Mouse (Mus musculus) liver, adult 2 months (tissue): ENCODE results near the gene Plxna4. TPM values are rescaled to one million over a fixed set of nuclear protein-coding genes. Genes with fewer than 3 reads are reported as not detected.
"Not testable (repeated sequence)": the region's sequence is repeated elsewhere in the genome, so short reads cannot be mapped to it uniquely, and the experiment has no call there.

ENCODE experiments used
- DNase-seq: peaks from one replicate; pipeline ENCODE4 v3.0.0-alpha.2; 2011; ENCODE audit warnings: low read depth, low spot score; ENCODE audit errors: extremely low read depth
- H3K27ac ChIP-seq: fragments of 200-500 bp; replicated peaks from 2 replicates; pipeline ENCODE4 v1.5.1; 2012; ENCODE audit warnings: low read depth, mild to moderate bottlenecking, control low read depth, inconsistent platforms, low read length; ENCODE audit not compliant: insufficient read depth
- H3K27me3 ChIP-seq: fragments of 200-500 bp; 2 replicates; pipeline ENCODE4 v1.6.1; 2012; ENCODE audit warnings: mild to moderate bottlenecking, moderate library complexity, low read length, inconsistent platforms; ENCODE audit not compliant: control insufficient read depth, insufficient read depth
- H3K36me3 ChIP-seq: fragments of 200-500 bp; 2 replicates; pipeline ENCODE4 v1.6.1; 2012; ENCODE audit warnings: low read length, inconsistent platforms; ENCODE audit not compliant: control insufficient read depth, insufficient read depth
- H3K4me1 ChIP-seq: fragments of 200-500 bp; 2 replicates; pipeline ENCODE4 v1.6.1; 2011; ENCODE audit warnings: low read length; ENCODE audit not compliant: control insufficient read depth, insufficient read depth
- H3K4me3 ChIP-seq: fragments of 200-500 bp; 2 replicates; pipeline ENCODE4 v1.5.1; 2011; ENCODE audit warnings: low read depth, mild to moderate bottlenecking, control low read depth, low read length, moderate library complexity; ENCODE audit not compliant: insufficient read depth
- H3K79me2 ChIP-seq: fragments of 200-500 bp; 2 replicates; pipeline ENCODE4 v1.6.1; 2012; ENCODE audit warnings: inconsistent platforms, mild to moderate bottlenecking, low read length, moderate library complexity; ENCODE audit not compliant: control insufficient read depth, insufficient read depth
- H3K9ac ChIP-seq: fragments of 200-500 bp; 2 replicates; pipeline ENCODE4 v1.6.1; 2012; ENCODE audit warnings: low read depth, mild to moderate bottlenecking, control low read depth, inconsistent platforms, low read length
- CTCF ChIP-seq: fragments of 200-500 bp; IDR thresholded peaks from 2 replicates; pipeline ENCODE4 v1.5.1; 2011; ENCODE audit warnings: low read depth, low read length, control low read depth
- POLR2A ChIP-seq: fragments of 200-500 bp; IDR thresholded peaks from 2 replicates; pipeline ENCODE4 v1.6.1; 2011; ENCODE audit warnings: low read length, control low read depth; ENCODE audit not compliant: insufficient read depth; ENCODE audit errors: extremely low read depth
- WGBS: fragments of 180-500 bp; shearing (Covaris S2); methylation state at CpG from one replicate; pipeline ENCODE4 v1.1.7; 2018; 5-methylcytosine and 5-hydroxymethylcytosine counted together
- polyA plus RNA-seq: library from polyadenylated mRNA; depleted of rRNA; stranded (reverse); fragments of >200 nt; gene quantifications from 2 replicates; pipeline ENCODE4 v1.2.3, GENCODE M21; 2012
- total RNA-seq: library from RNA; depleted of rRNA; stranded (reverse); fragments of >200 nt; gene quantifications from 2 replicates; pipeline ENCODE4 v1.2.3, GENCODE M21; 2014

Plxna4 gene
- total and polyA plus RNA-seq, 2 experiments = 0.32 to 1.0 TPM

GRCm38 (mm10) chr6:32514096-32514495, 73.9 kb downstream of the Plxna4 start:
- no peak for TF ChIP-seq CTCF
- TF ChIP-seq POLR2A = no peak
- no peak for DNase-seq

GRCm38 (mm10) chr6:32512010-32512409, 76.0 kb downstream of the Plxna4 start:
- no peaks in the 10 kb centered on the region for H3K79me2 ChIP-seq
- TF ChIP-seq POLR2A = no peak
- no peak for TF ChIP-seq CTCF
- H3K9ac ChIP-seq = no peak overlapping the region
- DNase-seq = peak; percentile 26
- no peak overlapping the region for H3K4me3 ChIP-seq
- no peaks in the 10 kb centered on the region for H3K36me3 ChIP-seq
- H3K27ac ChIP-seq = peak overlapping the region; percentile 52
- H3K27me3 ChIP-seq = no peaks in the 10 kb centered on the region
- H3K4me1 ChIP-seq = 0 out of 2 replicates have a peak, but pooled peaks cover 2% of the 10 kb centered on the region
- 52% methylated on average over 1 of the region's 1 CpGs for WGBS

More at GRCm38 (mm10) chr6:32514096-32514495, 73.9 kb downstream of the Plxna4 start:
- Histone ChIP-seq H3K9ac (no peak overlapping the region), H3K79me2 (no peaks in the 10 kb centered on the region), H3K4me1 (0 out of 2 replicates have a peak, but pooled peaks cover 2% of the 10 kb centered on the region), H3K27ac (no peak overlapping the region), H3K36me3 (no peaks in the 10 kb centered on the region), H3K27me3 (no peaks in the 10 kb centered on the region), H3K4me3 (no peak overlapping the region)
- WGBS = 77% methylated on average over 6 of the region's 6 CpGs

- TF ChIP-seq CTCF (no peak), POLR2A (no peak)
- H3K4me3 ChIP-seq = no peak overlapping the region; the same call in 1 of the 2 replicates
- no peak overlapping the region for H3K9ac ChIP-seq
- peak overlapping the region; percentile 52 for H3K27ac ChIP-seq
- WGBS = 63% methylated on average over 7 of the region's 7 CpGs
- H3K79me2 ChIP-seq = no peaks in the 10 kb centered on the region
- H3K4me1 ChIP-seq = 0 out of 2 replicates have a peak, but pooled peaks cover 2% of the 10 kb centered on the region
- H3K27me3 ChIP-seq = no peaks in the 10 kb centered on the region
- H3K36me3 ChIP-seq = no peaks in the 10 kb centered on the region
- DNase-seq = peak; percentile 37
These were observed 77.1 kb downstream of the Plxna4 start for GRCm38 (mm10) chr6:32510924-32511323.

- Histone ChIP-seq H3K4me1 (0 out of 2 replicates have a peak, but pooled peaks cover 2% of the 10 kb centered on the region), H3K27me3 (no peaks in the 10 kb centered on the region), H3K9ac (no peak overlapping the region), H3K36me3 (no peaks in the 10 kb centered on the region), H3K27ac (no peak overlapping the region), H3K79me2 (no peaks in the 10 kb centered on the region), H3K4me3 (no peak overlapping the region)
- no peak for DNase-seq
- TF ChIP-seq CTCF (no peak), POLR2A (no peak)
- WGBS = 93% methylated on average over 1 of the region's 1 CpGs
These were observed 77.5 kb downstream of the Plxna4 start for GRCm38 (mm10) chr6:32510491-32510890.

- H3K4me1 ChIP-seq = 0 out of 2 replicates have a peak, but pooled peaks cover 2% of the 10 kb centered on the region
- no peak overlapping the region for H3K9ac ChIP-seq
- H3K27me3 ChIP-seq = no peaks in the 10 kb centered on the region
- H3K4me3 ChIP-seq = no peak overlapping the region
- H3K36me3 ChIP-seq = no peaks in the 10 kb centered on the region
- H3K79me2 ChIP-seq = no peaks in the 10 kb centered on the region
- no peak for TF ChIP-seq CTCF
- no peak for TF ChIP-seq POLR2A
- 90% methylated on average over 9 of the region's 9 CpGs for WGBS
- no peak overlapping the region for H3K27ac ChIP-seq
- no peak for DNase-seq
These were observed 78.9 kb downstream of the Plxna4 start for GRCm38 (mm10) chr6:32509046-32509445.

GRCm38 (mm10) chr6:32504963-32505362, 83.0 kb downstream of the Plxna4 start:
- WGBS = 96% methylated on average over 5 of the region's 5 CpGs
- no peaks in the 10 kb centered on the region for H3K4me1 ChIP-seq
- no peak overlapping the region for H3K4me3 ChIP-seq
- H3K27ac ChIP-seq = no peak overlapping the region
- TF ChIP-seq CTCF (no peak), POLR2A (no peak)
- H3K27me3 ChIP-seq = no peaks in the 10 kb centered on the region
- H3K79me2 ChIP-seq = no peaks in the 10 kb centered on the region
- no peak for DNase-seq
- H3K36me3 ChIP-seq = no peaks in the 10 kb centered on the region
- H3K9ac ChIP-seq = no peak overlapping the region

- WGBS = 26% methylated on average over 1 of the region's 1 CpGs
- not testable (repeated sequence) for H3K79me2 ChIP-seq, H3K4me3 ChIP-seq, H3K36me3 ChIP-seq, H3K9ac ChIP-seq, H3K27ac ChIP-seq, H3K4me1 ChIP-seq, H3K27me3 ChIP-seq
- DNase-seq = peak; percentile 17
These were observed 86.8 kb downstream of the Plxna4 start for GRCm38 (mm10) chr6:32501186-32501585.
